Mouse (Mus musculus) heart, adult 18-20 months (tissue): ENCODE measurements around the gene Tbc1d16. TPM values are rescaled to one million over a fixed set of nuclear protein-coding genes. Genes with fewer than 3 reads are reported as not detected.
A peak's percentile ranks its signal among the peaks of the same experiment; 100 is the strongest.

Experiments
- DNase-seq, 2 experiments: peaks; one replicate each; pipeline ENCODE4 v3.0.0; 2021 to 2022; ENCODE audit warnings: mixed read lengths in 1 of 2
- total RNA-seq, 2 experiments: library from RNA; stranded (reverse); gene quantifications; 2 replicates each; pipeline ENCODE4 v1.2.3; 2021

The Tbc1d16 gene
- total RNA-seq, 2 experiments from 2014 or later: 54.9 to 56.9 TPM

DNA sequence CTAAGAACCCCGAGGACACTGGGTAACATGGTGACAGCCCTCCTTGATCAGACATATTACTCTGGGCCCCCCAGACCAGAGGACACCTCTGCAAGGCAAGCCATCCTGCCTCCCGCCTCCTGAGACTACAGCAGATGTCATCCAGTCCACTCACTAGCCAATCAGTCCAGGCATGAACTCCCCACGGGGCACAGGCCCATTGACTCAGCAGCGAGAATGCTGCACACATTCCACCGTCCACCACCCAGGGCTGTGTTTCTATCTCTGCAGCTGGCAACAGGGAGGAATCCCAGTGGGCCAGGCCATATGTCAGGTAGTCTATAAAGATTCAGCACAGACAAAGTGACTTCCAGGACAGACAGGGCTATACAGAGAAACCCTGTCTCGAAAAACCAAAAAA, 20.3 kb downstream of the Tbc1d16 start:
- DNase-seq: no peak

GRCm38 (mm10) chr11:119206562-119206961, 21.7 kb downstream of the Tbc1d16 start:
- DNase-seq: peak; percentile 64 to 86

GRCm38 (mm10) chr11:119205738-119206137, 22.6 kb downstream of the Tbc1d16 start:
- no peak for DNase-seq

DNA sequence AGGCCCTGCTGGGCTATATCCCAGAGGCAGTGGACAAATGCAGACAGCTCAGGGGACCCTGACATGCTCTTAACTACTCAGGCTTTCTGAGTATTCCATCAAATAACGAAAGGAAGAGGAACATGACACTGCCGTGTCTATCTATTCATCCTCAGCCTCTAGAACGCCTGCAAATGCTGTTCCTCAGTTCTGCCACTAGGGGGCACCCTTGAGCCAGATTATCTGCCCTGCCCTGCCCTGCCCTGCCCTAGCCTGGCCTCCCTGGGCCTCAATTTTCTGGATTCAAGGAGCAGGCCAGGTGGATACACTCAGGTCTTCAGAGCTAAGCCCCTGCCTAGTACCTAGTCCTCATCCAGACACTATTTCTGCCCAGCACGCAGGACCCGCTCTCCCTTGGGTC, 24.9 kb downstream of the Tbc1d16 start:
- peak; percentile 32 to 63 for DNase-seq

DNA sequence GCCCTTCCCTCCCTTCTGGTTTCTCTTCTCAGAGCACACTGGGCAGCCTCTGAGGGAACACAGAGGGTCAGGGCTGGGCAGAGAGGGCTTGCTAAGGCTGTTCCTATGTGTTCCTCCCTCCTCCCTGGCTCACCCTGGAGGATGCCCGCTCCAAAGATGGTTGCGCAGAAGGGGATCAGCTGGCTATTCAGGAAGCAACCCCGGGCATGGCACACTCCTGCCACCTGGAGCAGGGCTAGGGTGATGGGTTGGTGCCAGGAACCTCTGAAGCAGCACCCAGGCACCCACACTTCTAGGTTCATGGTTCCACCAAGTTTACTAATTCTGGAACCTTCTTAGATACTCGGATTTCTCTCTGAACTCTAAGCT, 29.1 kb downstream of the Tbc1d16 start:
- DNase-seq: no peak

GRCm38 (mm10) chr11:119198564-119199232, 29.6 kb downstream of the Tbc1d16 start:
- no peak for DNase-seq

GRCm38 (mm10) chr11:119197618-119198563, 30.4 kb downstream of the Tbc1d16 start:
- peak in 1 of 2 experiments; percentile 58 for DNase-seq

DNA sequence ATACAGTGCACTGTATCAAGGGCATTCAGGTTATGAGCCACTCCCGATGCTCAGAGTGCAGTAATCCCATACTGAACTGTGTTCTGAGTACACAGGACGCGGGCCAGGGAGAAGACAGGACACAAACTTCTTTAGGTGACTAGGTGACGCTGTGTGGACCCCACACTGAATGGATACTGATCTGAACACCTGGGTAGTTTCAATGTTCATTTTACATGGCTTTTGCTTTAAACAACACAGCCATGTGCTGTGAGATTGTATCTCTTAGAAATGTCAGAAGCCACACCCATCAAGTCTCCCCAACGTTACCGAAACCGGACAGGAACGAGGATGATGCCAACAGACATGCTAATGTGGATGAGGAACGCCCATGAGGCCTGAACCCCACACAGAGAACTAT, 35.7 kb downstream of the Tbc1d16 start:
- no peak for DNase-seq

DNA sequence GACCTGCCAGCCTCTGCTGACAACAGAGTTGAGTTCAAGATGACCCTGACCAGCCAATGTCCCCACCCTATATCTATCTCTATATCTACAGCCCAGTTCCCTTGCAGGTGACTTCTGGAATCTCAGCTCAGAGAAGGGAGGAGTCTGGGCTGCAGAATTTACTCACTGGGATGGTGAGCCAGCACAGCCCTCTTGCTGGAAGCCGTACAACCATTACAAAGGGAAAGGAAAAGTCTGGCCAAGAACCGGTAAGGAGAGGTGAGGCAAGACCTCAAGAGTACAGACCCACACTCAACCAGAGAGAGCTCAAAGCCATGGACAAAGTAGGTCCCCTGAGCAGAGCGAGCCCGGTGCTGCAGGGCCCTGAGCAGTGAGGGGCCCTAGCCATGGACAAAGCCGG, 36.1 kb downstream of the Tbc1d16 start:
- DNase-seq: no peak

DNA sequence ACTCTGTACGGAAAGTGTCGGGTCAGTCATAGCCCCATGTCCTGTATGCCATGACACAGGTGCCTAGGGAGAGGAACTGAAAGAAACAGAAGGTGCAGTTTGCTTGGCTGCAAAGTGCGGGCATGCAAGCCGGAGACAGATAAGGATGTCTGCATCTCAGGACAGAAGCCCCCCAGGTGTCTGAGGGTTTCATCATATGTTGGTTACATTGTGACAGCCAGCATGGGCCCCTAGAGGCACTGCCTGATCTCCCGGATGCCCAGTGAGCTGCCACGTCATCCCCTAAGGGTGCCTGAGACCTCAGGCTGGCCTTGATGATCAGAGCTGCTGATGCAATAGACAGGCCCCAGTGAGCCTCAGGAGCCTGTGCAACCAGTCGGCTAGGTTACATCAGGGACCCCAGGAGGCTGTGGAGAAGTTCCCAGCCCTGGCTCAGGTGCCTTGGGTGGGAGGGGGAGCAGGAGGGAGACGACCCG, 36.7 kb downstream of the Tbc1d16 start:
- DNase-seq: no peak

GRCm38 (mm10) chr11:119190498-119190897, 37.8 kb downstream of the Tbc1d16 start:
- DNase-seq: peak; percentile 69 to 74

DNA sequence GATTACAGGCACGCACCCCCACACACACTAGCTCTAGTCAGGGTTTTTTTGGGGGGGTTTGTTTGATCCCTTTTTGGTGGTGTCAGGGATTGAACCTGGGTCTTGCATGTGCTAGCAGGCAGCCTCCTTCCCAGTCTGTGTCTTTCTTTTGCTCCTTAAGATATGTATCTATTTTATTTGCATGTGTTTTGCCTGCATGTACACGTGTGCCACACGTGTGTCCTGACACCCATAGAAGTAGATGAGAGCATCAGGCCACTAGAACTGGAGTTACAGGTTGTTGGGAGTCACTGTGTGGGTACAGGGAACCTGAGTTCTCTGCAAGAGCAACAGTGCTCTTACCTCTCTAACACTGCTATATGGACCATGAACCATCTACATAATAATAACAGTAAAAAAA, 39.0 kb downstream of the Tbc1d16 start:
- DNase-seq: no peak

GRCm38 (mm10) chr11:119188389-119188788, 39.9 kb downstream of the Tbc1d16 start:
- no peak for DNase-seq

GRCm38 (mm10) chr11:119187800-119188197, 40.5 kb downstream of the Tbc1d16 start:
- no peak for DNase-seq

DNA sequence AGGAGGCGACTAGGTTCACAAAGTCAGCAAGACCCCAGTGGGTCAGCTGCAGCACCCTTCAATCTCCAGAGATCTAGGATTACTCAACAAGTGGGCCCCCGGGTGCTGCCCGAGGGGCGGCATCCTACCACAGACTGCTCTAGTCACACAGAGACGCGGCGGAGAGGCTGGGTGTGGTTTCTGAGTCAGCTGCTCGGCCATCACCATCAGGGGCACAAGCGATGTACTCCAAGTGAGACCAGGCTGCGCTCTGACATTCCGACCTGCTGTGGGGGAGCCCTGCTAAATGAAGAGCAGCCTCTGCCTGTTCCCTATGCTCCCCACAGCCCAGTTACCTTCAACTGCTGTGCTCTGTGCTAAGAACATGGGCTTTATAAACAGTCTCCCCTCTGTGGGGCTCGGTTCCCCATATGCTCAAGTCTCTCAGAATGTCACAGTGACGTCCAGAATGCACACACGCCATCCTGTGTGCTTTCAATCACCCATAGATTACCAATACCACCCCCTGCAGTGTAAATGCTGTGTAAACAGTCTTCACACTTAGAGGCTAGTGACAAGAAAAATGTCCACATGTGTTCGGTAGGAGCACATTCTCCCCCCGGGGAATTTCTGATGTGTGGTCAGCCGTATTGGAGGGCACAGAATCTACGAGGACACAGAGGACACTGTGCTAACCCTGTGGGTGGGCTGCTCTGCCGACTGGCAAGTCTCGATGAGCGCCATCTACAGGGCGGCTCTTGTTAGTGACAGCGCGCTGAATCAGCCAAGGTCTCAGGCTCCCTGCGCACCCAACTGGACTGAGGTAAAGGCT, 41.1 kb downstream of the Tbc1d16 start:
- peak; percentile 36 to 68 for DNase-seq

GRCm38 (mm10) chr11:119186381-119186780, 41.9 kb downstream of the Tbc1d16 start:
- peak in 1 of 2 experiments; percentile 45 for DNase-seq

DNA sequence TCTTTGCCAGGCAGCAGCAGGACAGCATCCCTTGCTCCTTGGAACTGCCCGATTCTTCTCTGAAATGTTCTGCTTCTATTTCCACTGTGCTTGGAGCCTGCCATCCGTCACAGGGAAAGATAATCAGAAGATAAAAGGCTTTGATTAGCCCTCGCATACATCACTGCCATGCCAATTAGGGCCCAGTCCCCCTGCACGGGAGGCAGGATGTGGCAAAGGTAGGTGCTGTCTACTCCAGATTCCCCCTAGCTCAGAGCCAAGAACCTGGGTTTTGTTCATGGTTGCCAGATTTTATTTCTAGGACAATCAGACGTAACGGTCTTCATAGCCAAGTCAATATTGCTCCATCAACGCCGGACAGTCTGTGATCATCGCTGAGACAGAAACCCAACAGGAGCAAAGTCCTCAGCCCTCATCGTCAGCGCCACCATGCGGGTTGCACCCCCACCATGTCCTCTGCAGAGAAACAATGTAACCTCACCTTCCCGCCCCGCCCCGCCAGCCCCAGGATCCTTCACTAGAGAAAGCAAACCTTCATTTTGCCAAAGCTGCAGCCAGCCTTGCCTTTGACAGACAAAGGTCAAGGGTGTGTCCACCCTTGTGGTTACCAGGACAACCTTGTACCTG, 44.5 kb downstream of the Tbc1d16 start:
- DNase-seq: no peak

GRCm38 (mm10) chr11:119181861-119182395, 46.4 kb downstream of the Tbc1d16 start:
- no peak for DNase-seq

- DNase-seq: no peak
Observed at GRCm38 (mm10) chr11:119180824-119181582, 47.3 kb downstream of the Tbc1d16 start.

DNA sequence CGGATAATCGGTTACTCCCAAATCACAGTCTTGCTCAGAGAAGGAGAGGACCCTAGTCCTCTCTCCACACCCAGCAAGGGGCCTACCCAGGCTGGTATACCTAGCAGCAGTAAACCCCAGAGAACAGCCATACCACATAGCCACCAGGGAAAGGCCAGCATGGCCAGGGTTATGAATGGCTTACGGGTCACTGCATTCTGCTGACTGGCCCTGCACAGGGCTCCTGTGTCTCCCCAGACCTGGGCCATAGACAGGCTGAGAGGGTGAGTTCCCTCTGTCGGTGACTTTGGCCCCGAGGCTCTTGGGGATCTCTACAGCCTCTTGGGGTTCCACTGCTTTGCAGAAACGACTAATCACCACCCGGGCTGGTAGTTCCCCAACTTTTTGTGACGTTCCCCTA, 50.0 kb downstream of the Tbc1d16 start:
- no peak for DNase-seq
